Mouse (Mus musculus) G1E-ER4 (cell line): Measurements from ENCODE around the gene Ctrl. TPM values are rescaled to one million over a fixed set of nuclear protein-coding genes. Genes with fewer than 3 reads are reported as not detected.

Experiments
- GATA1 ChIP-seq: IDR thresholded peaks from one replicate; pipeline ENCODE4 v1.8.0; 2012; ENCODE audit warnings: low read length, inconsistent platforms
- polyA plus RNA-seq: library from polyadenylated mRNA; stranded (reverse); fragments of >175 nt; gene quantifications from 2 replicates; pipeline ENCODE4 v1.2.3, GENCODE M21; 2012

Ctrl gene
- polyA plus RNA-seq, 1 experiment: not detected

- TF ChIP-seq GATA1: no peak
These were observed 33.3 kb downstream of the Ctrl start, which contains the start of gene Pskh1 for GRCm38 (mm10) chr8:105900180-105900940. Gene Pskh1, plus strand, starts transcription at chr8:105900441.

- TF ChIP-seq GATA1: no peak
These were observed 35.7 kb downstream of the Ctrl start for GRCm38 (mm10) chr8:105897801-105898480.

GRCm38 (mm10) chr8:105893339-105893738 lies 40.3 kb downstream of the Ctrl start, which contains the start of gene Nrn1l:
Gene Nrn1l, plus strand, starts transcription at chr8:105893567.
- no peak for TF ChIP-seq GATA1

- TF ChIP-seq GATA1: no peak
These were observed 41.2 kb downstream of the Ctrl start for GRCm38 (mm10) chr8:105892432-105892831.

- no peak for TF ChIP-seq GATA1
These were observed 42.8 kb downstream of the Ctrl start for GRCm38 (mm10) chr8:105890870-105891269.

- TF ChIP-seq GATA1: no peak
These were observed 43.8 kb downstream of the Ctrl start for GRCm38 (mm10) chr8:105889756-105890465.

Other genes with a start within 250 kb of the Ctrl start
- 1.3 and 1.7 TPM in 2 replicates for gene Carmil2, start 247.6 kb downstream of the Ctrl start, polyA plus RNA-seq
- 32.7 and 72.3 TPM in 2 replicates for gene Acd, start 232.8 kb downstream of the Ctrl start, polyA plus RNA-seq
- gene Pard6a, start 232.7 kb downstream of the Ctrl start, polyA plus RNA-seq: 8.1 TPM in 2 replicates
- gene 4933405L10Rik, start 226.2 kb downstream of the Ctrl start, polyA plus RNA-seq: not detected in 2 replicates
- gene Enkd1, start 225.7 kb downstream of the Ctrl start, polyA plus RNA-seq: 40.0 and 52.9 TPM in 2 replicates
- gene Gfod2, start 175.2 kb downstream of the Ctrl start, polyA plus RNA-seq: 4.7 TPM in 2 replicates
- gene Ranbp10, start 106.5 kb downstream of the Ctrl start, polyA plus RNA-seq: 23.9 and 32.1 TPM in 2 replicates
- not detected in 2 replicates for gene Tsnaxip1, start 106.1 kb downstream of the Ctrl start, polyA plus RNA-seq
- 15.8 and 16.9 TPM in 2 replicates for gene Cenpt, start 80.6 kb downstream of the Ctrl start, polyA plus RNA-seq
- 35.4 and 41.5 TPM in 2 replicates for gene Thap11, start 78.7 kb downstream of the Ctrl start, polyA plus RNA-seq
- 239 and 337 TPM in 2 replicates for gene Nutf2, start 73.3 kb downstream of the Ctrl start, polyA plus RNA-seq
- 20.8 and 27.6 TPM in 2 replicates for gene Edc4, start 53.0 kb downstream of the Ctrl start, polyA plus RNA-seq
- gene Nrn1l, start 40.3 kb downstream of the Ctrl start, polyA plus RNA-seq: 1.8 and 2.4 TPM in 2 replicates
- gene Pskh1, start 33.4 kb downstream of the Ctrl start, polyA plus RNA-seq: 13.6 and 26.7 TPM in 2 replicates
- gene Psmb10, start 4.6 kb upstream of the Ctrl start, polyA plus RNA-seq: 183 and 226 TPM in 2 replicates
- 0.31 and 0.39 TPM in 2 replicates for gene Lcat, start 9.5 kb upstream of the Ctrl start, polyA plus RNA-seq
- gene Slc12a4, start 32.2 kb upstream of the Ctrl start, polyA plus RNA-seq: 14.1 and 17.6 TPM in 2 replicates
- gene Dpep3, start 45.6 kb upstream of the Ctrl start, polyA plus RNA-seq: not detected in 2 replicates
- gene Dus2, start 57.5 kb upstream of the Ctrl start, polyA plus RNA-seq: 3.9 TPM in 2 replicates
- not detected in 2 replicates for gene Dpep2nb, start 72.1 kb upstream of the Ctrl start, polyA plus RNA-seq
- gene Ddx28, start 78.0 kb upstream of the Ctrl start, polyA plus RNA-seq: 28.3 and 32.4 TPM in 2 replicates
- 16.5 and 25.5 TPM in 2 replicates for gene Nfatc3, start 125.0 kb upstream of the Ctrl start, polyA plus RNA-seq
- not detected in 2 replicates for gene Esrp2, start 203.1 kb upstream of the Ctrl start, polyA plus RNA-seq
- 0.75 and 0.85 TPM in 2 replicates for gene Pla2g15, start 216.5 kb upstream of the Ctrl start, polyA plus RNA-seq
- gene Slc7a6, start 235.0 kb upstream of the Ctrl start, polyA plus RNA-seq: 3.1 and 3.7 TPM in 2 replicates